Mouse (Mus musculus): ENCODE data around the gene Fig4. TPM values are rescaled to one million over a fixed set of nuclear protein-coding genes. Genes with fewer than 3 reads are reported as not detected.
A peak's percentile ranks its signal among the peaks of the same experiment; 100 is the strongest.

Gene Fig4
- 16.4 and 17.9 TPM in 2 replicates for polyA plus RNA-seq (2014; fragmentation: Nextera tagmentation; extraction: Ambion mirVana)

DNA sequence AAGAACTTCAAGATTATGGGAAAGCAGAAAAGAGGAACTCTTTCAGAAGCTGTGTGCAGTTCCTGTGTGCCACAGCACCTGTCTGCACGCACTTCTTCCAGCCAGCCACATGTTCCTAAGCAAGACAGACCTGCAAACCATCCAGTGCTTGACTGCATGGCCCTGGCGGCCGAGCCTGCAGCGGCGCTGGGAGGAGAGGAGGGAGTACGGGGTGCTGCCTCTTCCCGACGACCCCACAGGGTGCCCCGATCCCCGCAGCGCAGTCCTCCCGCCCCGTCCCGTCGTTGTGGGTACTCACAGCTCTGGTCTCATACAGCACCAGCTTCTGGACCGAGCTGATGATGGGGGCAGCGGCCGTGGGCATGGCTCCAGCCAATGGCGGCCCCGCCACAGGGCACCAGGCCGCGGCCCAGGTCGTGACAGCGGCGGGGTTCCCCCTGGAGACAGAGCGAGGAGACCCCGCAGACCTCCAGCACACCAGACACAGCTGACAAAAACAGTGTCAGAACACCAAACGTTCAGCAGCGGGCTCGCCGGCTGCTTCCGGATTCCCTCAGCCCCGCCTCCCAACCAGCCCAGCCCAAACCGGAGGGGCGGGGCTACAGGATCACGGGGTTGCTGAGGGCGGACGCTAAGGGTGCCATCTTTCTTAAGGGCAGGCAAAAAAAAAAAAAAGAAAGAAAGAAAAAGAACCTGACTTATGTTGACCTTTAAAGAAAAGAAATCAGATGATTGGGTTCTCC is at the start of gene Fig4:
Fig4 (minus strand) TSS at position 572 of the 743 bp plus-strand sequence.
- no peak for TF ChIP-seq CTCF (IDR thresholded peaks at IDR 0.05; ENCODE audit: low read depth)
- H3K27me3 ChIP-seq (ENCODE audit: insufficient read depth, low read length), result no peaks in the 10 kb centered on the region
- peak within 1 kb of the TSS; percentile 91 for H3K4me2 ChIP-seq
- H3K4me3 ChIP-seq (ENCODE audit: low read depth, low read length), result peak within 1 kb of the TSS; percentile 85
- peak; percentile 92 for ATAC-seq (ENCODE audit: insufficient read depth)
- peak within 1 kb of the TSS; percentile 46; the same call in 1 of the 2 replicates for H3K27ac ChIP-seq (ENCODE audit: low read depth)
- peak within 1 kb of the TSS; percentile 78 for H3K9ac ChIP-seq
- no peaks in the 10 kb centered on the region for H3K9me3 ChIP-seq (ENCODE audit: low read depth, low read length)
- H3K4me1 ChIP-seq (ENCODE audit: insufficient read depth), result no peaks in the 10 kb centered on the region
- peak; percentile 97 for DNase-seq
- WGBS, result under 1% methylated on average over 38 of the region's 38 CpGs
- no peaks in the 10 kb centered on the region for H3K36me3 ChIP-seq (ENCODE audit: insufficient read depth)

DNA sequence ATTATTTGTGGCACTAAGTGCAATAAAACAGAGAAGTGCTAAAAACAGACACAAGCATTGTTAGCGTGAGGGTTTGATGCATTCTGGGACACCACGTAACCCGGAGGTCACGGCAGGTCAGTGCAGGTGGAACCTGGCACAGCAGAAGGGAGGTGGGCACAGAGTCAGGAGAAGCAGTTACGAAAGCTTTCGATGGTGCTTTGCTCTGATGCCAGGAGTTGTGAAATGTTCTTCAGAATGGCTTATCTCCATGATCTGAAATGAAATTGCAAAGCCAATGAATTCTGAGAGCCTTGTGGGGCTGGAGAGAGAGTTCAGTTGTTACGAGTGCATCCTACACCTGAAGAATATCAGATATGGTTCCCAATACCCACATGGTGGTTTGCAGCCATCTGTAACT is 38.3 kb upstream of the Fig4 start:
- no peak for TF ChIP-seq CTCF (IDR thresholded peaks at IDR 0.05; ENCODE audit: low read depth)
- H3K4me2 ChIP-seq, result no peak overlapping the region
- 78% methylated on average over 7 of the region's 7 CpGs for WGBS

DNA sequence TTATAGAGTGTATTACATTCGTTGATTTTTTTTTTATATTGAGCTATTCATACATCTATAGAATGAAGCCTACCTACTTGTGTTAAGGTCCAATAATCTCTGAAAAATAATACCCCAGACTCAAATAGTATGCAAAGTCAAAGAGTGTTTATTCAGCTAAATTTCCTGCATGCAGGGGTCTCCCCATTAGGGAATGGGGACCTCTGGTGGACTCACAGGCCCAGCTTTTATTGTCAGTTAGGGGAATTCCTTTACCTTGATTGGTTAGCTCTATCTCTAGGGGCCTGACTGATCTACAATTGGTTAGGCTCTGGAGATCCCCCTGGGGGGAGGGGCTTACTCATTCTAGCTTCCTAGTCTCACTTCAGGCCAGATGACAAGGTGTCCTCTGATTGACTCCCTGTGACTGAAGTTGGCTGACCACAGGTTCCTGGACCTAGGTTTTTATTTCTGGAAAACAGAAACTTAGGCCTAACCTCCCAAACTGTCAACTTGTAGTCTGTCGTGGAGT is 29.5 kb upstream of the Fig4 start:
- ATAC-seq (ENCODE audit: insufficient read depth), result no peak
- TF ChIP-seq CTCF (IDR thresholded peaks at IDR 0.05; ENCODE audit: low read depth), result no peak
- DNase-seq, result no peak
- Histone ChIP-seq H3K27me3 (ENCODE audit: insufficient read depth, low read length) (no peaks in the 10 kb centered on the region), H3K4me1 (ENCODE audit: insufficient read depth) (no peaks in the 10 kb centered on the region), H3K36me3 (ENCODE audit: insufficient read depth) (no peaks in the 10 kb centered on the region), H3K27ac (ENCODE audit: low read depth) (no peak overlapping the region), H3K4me3 (ENCODE audit: low read depth, low read length) (no peak overlapping the region), H3K9me3 (ENCODE audit: low read depth, low read length) (no peaks in the 10 kb centered on the region), H3K9ac (no peak overlapping the region), H3K4me2 (no peak overlapping the region)
- WGBS, result 73% methylated on average over 2 of the region's 2 CpGs

More for the DNA sequence above, 38.3 kb upstream of the Fig4 start:
- no peak overlapping the region for H3K4me3 ChIP-seq (ENCODE audit: low read depth, low read length)
- no peaks in the 10 kb centered on the region for H3K4me1 ChIP-seq (ENCODE audit: insufficient read depth)
- H3K36me3 ChIP-seq (ENCODE audit: insufficient read depth), result no peaks in the 10 kb centered on the region
- ATAC-seq (ENCODE audit: insufficient read depth) (no peak), DNase-seq (no peak)
- no peak overlapping the region for H3K27ac ChIP-seq (ENCODE audit: low read depth)
- H3K9ac ChIP-seq, result no peak overlapping the region
- no peaks in the 10 kb centered on the region for H3K9me3 ChIP-seq (ENCODE audit: low read depth, low read length)
- no peaks in the 10 kb centered on the region for H3K27me3 ChIP-seq (ENCODE audit: insufficient read depth, low read length)

DNA sequence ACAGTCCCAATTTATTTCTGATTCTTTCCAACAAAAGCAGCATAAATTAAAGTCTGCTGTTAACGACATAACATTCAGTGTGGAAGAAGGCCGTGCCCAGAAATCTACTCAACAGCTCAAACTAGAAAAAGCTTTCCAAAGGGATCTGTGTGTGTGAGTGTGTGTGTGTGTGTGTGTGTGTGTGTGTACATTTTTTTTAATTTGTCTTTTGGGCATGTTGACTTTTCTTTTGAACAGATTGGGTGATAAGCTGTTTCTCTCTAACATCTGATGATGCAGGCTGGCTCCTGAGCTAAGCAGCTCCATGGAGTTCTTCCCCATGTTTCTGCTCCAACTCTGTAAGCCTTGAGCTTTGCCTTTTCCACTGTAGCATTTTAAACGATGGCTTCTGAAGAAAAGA is 12.8 kb upstream of the Fig4 start:
- Histone ChIP-seq H3K4me3 (ENCODE audit: low read depth, low read length) (no peak overlapping the region), H3K9ac (no peak overlapping the region), H3K9me3 (ENCODE audit: low read depth, low read length) (no peaks in the 10 kb centered on the region), H3K27me3 (ENCODE audit: insufficient read depth, low read length) (no peaks in the 10 kb centered on the region), H3K4me2 (no peak overlapping the region), H3K4me1 (ENCODE audit: insufficient read depth) (no peaks in the 10 kb centered on the region), H3K27ac (ENCODE audit: low read depth) (no peak overlapping the region), H3K36me3 (ENCODE audit: insufficient read depth) (no peaks in the 10 kb centered on the region)
- TF ChIP-seq CTCF (IDR thresholded peaks at IDR 0.05; ENCODE audit: low read depth), result no peak
- DNase-seq (no peak), ATAC-seq (ENCODE audit: insufficient read depth) (no peak)
- 72% methylated on average over 3 of the region's 3 CpGs for WGBS

DNA sequence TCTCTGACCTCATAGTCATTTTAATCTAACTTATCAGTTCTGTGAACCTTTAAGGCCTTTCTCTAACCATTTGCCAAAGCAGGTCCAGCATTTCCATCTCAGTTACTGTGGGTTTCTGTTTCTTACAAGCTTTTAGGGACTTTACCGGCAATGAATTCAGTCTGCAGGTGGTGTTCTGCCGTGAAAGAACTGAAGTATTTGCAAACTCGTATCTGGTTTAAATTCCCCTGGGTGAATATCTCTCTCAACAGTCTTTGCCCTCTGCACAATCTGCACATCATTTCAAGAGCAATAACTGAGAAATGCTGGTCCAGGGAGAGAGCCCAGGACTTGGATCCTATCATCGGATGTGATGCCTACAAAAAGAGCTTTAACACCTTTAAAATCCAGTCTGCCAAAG is 5.1 kb upstream of the Fig4 start:
- no peak overlapping the region for H3K9ac ChIP-seq
- no peak overlapping the region for H3K4me3 ChIP-seq (ENCODE audit: low read depth, low read length)
- WGBS, result 78% methylated on average over 4 of the region's 4 CpGs
- DNase-seq, result no peak
- no peaks in the 10 kb centered on the region for H3K27me3 ChIP-seq (ENCODE audit: insufficient read depth, low read length)
- H3K9me3 ChIP-seq (ENCODE audit: low read depth, low read length), result no peaks in the 10 kb centered on the region
- H3K27ac ChIP-seq (ENCODE audit: low read depth), result no peak overlapping the region
- no peaks in the 10 kb centered on the region for H3K4me1 ChIP-seq (ENCODE audit: insufficient read depth)
- ATAC-seq (ENCODE audit: insufficient read depth), result no peak
- H3K36me3 ChIP-seq (ENCODE audit: insufficient read depth), result no peaks in the 10 kb centered on the region
- H3K4me2 ChIP-seq, result no peak overlapping the region
- no peak for TF ChIP-seq CTCF (IDR thresholded peaks at IDR 0.05; ENCODE audit: low read depth)

DNA sequence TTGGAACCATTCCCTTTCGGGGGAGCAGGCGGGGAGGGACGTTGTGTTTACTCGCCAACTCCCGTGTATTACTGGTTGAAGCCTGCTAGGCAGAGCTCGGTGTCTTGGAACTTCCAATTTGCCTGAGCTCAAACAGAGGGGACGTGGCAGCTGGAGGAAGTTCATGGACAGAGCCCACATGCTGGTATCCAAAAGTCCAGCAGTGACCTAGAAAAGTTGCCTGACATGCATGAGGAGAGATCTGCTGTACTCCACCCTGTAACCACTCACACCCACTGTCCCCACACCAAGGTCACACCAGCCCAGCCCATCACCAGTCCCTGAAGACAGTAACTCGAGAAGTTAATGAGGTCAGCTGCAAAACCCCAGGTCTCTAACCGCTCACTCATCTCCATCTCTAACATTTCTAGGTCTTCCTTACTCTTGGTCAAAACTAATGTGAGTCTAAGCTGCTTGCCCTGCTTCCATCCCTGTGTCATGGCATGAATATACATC is 1.9 kb upstream of the Fig4 start:
- Histone ChIP-seq H3K27ac (ENCODE audit: low read depth) (no peak overlapping the region), H3K27me3 (ENCODE audit: insufficient read depth, low read length) (no peaks in the 10 kb centered on the region), H3K4me2 (no peak overlapping the region), H3K4me1 (ENCODE audit: insufficient read depth) (no peaks in the 10 kb centered on the region), H3K4me3 (ENCODE audit: low read depth, low read length) (no peak overlapping the region), H3K9me3 (ENCODE audit: low read depth, low read length) (no peaks in the 10 kb centered on the region), H3K9ac (no peak overlapping the region), H3K36me3 (ENCODE audit: insufficient read depth) (no peaks in the 10 kb centered on the region)
- TF ChIP-seq CTCF (IDR thresholded peaks at IDR 0.05; ENCODE audit: low read depth), result no peak
- DNase-seq (no peak), ATAC-seq (ENCODE audit: insufficient read depth) (no peak)
- WGBS, result 72% methylated on average over 9 of the region's 9 CpGs

DNA sequence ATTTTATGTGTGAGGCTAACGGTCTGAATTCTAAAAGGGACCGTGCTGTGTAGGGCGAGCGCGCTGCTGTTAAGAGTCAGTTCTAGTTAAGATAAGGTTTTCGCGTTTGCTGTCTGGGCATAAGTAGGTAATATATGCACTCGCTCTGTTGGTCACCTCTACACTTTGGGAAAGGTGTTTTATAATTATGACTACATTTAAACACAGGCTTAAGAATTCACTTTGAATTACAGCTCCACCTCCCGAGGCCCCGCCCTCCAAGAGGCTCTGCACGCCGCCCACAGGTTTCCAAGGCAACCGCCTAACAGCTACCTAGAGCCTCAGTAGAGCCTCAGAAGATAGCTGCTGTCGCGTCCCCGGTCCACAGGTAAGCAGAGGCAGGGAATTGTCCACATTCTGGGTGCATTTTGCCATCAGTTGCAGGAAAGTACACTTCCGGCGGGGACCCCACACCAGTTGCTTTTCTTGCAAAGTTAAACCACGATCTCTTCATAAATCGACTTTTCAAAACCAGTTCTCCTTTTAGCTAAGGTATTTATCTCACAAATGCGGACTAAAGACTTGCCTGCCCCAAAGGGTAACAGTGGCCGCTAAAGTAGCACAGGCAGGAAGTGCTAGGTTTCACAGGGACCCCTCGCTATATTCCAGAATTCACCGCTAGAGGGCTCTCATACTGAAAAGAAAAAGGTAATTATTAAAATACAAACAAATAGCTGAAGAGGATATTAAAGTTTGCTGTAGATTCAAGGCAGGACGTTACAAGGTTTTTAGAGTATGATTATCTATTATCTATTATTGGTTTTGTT is 782 bp upstream of the Fig4 start, which contains the start of gene Ak9:
Ak9 (plus strand) TSS at position 342 of the 806 bp plus-strand sequence.
- H3K4me1 ChIP-seq (ENCODE audit: insufficient read depth), result no peaks in the 10 kb centered on the region
- no peaks in the 10 kb centered on the region for H3K36me3 ChIP-seq (ENCODE audit: insufficient read depth)
- H3K9me3 ChIP-seq (ENCODE audit: low read depth, low read length), result no peaks in the 10 kb centered on the region
- peak within 1 kb of the TSS; percentile 46; the same call in 1 of the 2 replicates for H3K27ac ChIP-seq (ENCODE audit: low read depth)
- no peaks in the 10 kb centered on the region for H3K27me3 ChIP-seq (ENCODE audit: insufficient read depth, low read length)
- WGBS, result under 1% methylated on average over 25 of the region's 25 CpGs
- H3K9ac ChIP-seq, result peak within 1 kb of the TSS; percentile 78
- H3K4me3 ChIP-seq (ENCODE audit: low read depth, low read length), result peak within 1 kb of the TSS; percentile 85
- peak; percentile 72 for TF ChIP-seq CTCF (IDR thresholded peaks at IDR 0.05; ENCODE audit: low read depth)
- ATAC-seq (ENCODE audit: insufficient read depth) (peak; percentile 87), DNase-seq (peak; percentile 94)
- peak within 1 kb of the TSS; percentile 91 for H3K4me2 ChIP-seq

Measured in lung, embryonic 14.5 days (tissue).